Mouse (Mus musculus): ENCODE results near the gene Dohh.

DNA sequence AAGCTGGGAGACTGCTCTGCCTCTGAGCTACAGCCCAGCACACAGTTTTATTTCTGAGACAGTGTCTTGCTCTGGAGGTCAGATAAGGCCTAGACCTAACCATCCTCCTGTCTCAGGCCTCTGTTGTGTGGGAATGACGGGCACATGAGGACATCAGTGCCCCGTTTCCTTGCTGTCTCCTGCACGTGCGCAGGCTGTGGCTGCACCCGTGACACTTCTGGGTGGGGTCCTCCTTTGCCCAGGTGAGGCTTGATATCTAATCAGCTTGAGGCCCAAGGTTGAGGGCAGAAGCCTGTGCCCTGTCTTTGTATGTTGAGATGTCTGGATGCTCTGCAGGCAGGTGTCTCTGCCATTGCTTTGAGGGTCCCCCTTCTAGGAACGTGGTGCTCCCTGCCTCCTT, 8.0 kb downstream of the Dohh start:
- TF ChIP-seq POLR2A (IDR thresholded peaks at IDR 0.05; ENCODE audit: borderline replicate concordance, extremely low read depth, low read depth, low read length) (no peak), CTCF (IDR thresholded peaks at IDR 0.05; ENCODE audit: insufficient read depth, low read length) (no peak)

Data from lung, adult 2 months (tissue).